Mouse (Mus musculus) embryonic facial prominence, embryonic 15.5 days (tissue): ENCODE measurements around the gene Sox5. TPM values are rescaled to one million over a fixed set of nuclear protein-coding genes. Genes with fewer than 3 reads are reported as not detected.

Experiments used
- ATAC-seq: fragments of 200-750 bp; cut with Nextera tagmentation; 2 replicates; pipeline ENCODE4 v1.8.0; 2017; ENCODE audit warnings: low read depth, moderate TSS enrichment; ENCODE audit not compliant: insufficient number of reproducible peaks, low FRiP score, low TSS enrichment
- H3K27ac ChIP-seq: fragments of 300-500 bp; sonication (generic); replicated peaks from 2 replicates; pipeline ENCODE4 v1.5.1; 2015; ENCODE audit warnings: mild to moderate bottlenecking, inconsistent platforms
- H3K27me3 ChIP-seq: fragments of 300-500 bp; sonication (generic); 2 replicates; pipeline ENCODE4 v1.6.1; 2015; ENCODE audit warnings: inconsistent platforms
- H3K36me3 ChIP-seq: fragments of 300-500 bp; sonication (generic); 2 replicates; pipeline ENCODE4 v1.6.1; 2015; ENCODE audit warnings: mild to moderate bottlenecking, inconsistent platforms
- H3K4me1 ChIP-seq: fragments of 300-500 bp; sonication (generic); 2 replicates; pipeline ENCODE4 v1.6.1; 2015; ENCODE audit warnings: inconsistent platforms
- H3K4me2 ChIP-seq: fragments of 300-500 bp; sonication (generic); replicated peaks from 2 replicates; pipeline ENCODE4 v1.6.1; 2015; ENCODE audit warnings: mild to moderate bottlenecking, inconsistent platforms
- H3K4me3 ChIP-seq: fragments of 300-500 bp; sonication (generic); replicated peaks from 2 replicates; pipeline ENCODE4 v1.5.1; 2015; ENCODE audit warnings: mild to moderate bottlenecking, inconsistent platforms
- H3K9ac ChIP-seq: fragments of 300-500 bp; sonication (generic); 2 replicates; pipeline ENCODE4 v1.6.1; 2015; ENCODE audit warnings: inconsistent platforms
- H3K9me3 ChIP-seq: fragments of 300-500 bp; sonication (generic); replicated peaks from 2 replicates; pipeline ENCODE4 v1.6.1; 2016; ENCODE audit warnings: inconsistent platforms
- WGBS: fragments of 180-500 bp; shearing (Covaris S2); methylation state at CpG from one replicate; pipeline ENCODE4 v1.1.7; 2015; 5-methylcytosine and 5-hydroxymethylcytosine counted together
- polyA plus RNA-seq: library from polyadenylated mRNA; unstranded; fragments of >200 nt; fragmentation: Nextera tagmentation; extraction: Ambion mirVana; gene quantifications from 2 replicates; pipeline ENCODE4 v1.2.1, GENCODE M21; 2015

Sox5 gene
- polyA plus RNA-seq, 1 experiment from 2014 or later = 20.5 TPM

- Histone ChIP-seq H3K9ac (no peak overlapping the region), H3K27me3 (no peaks in the 10 kb centered on the region), H3K9me3 (no peaks in the 10 kb centered on the region), H3K36me3 (no peaks in the 10 kb centered on the region), H3K4me2 (no peak overlapping the region), H3K4me3 (no peak overlapping the region), H3K4me1 (no peaks in the 10 kb centered on the region), H3K27ac (no peak overlapping the region)
- no peak for ATAC-seq
- 54% methylated on average over 12 of the region's 12 CpGs for WGBS
Observed at GRCm38 (mm10) chr6:144681045-144681789, 100.6 kb downstream of the Sox5 start.

GRCm38 (mm10) chr6:144677491-144678133 lies 104.2 kb downstream of the Sox5 start:
- H3K27me3 ChIP-seq = no peaks in the 10 kb centered on the region
- H3K27ac ChIP-seq = no peak overlapping the region
- H3K36me3 ChIP-seq = no peaks in the 10 kb centered on the region
- H3K9ac ChIP-seq = no peak overlapping the region
- H3K4me1 ChIP-seq = no peaks in the 10 kb centered on the region
- ATAC-seq = no peak
- 88% methylated on average over 9 of the region's 9 CpGs for WGBS
- H3K9me3 ChIP-seq = no peaks in the 10 kb centered on the region
- H3K4me2 ChIP-seq = no peak overlapping the region
- no peak overlapping the region for H3K4me3 ChIP-seq

- WGBS = 92% methylated on average over 6 of the region's 6 CpGs
- H3K9ac ChIP-seq = no peak overlapping the region
- H3K27me3 ChIP-seq = no peaks in the 10 kb centered on the region
- no peak for ATAC-seq
- no peak overlapping the region for H3K4me3 ChIP-seq
- no peaks in the 10 kb centered on the region for H3K36me3 ChIP-seq
- H3K4me2 ChIP-seq = no peak overlapping the region
- no peaks in the 10 kb centered on the region for H3K4me1 ChIP-seq
- no peaks in the 10 kb centered on the region for H3K9me3 ChIP-seq
- no peak overlapping the region for H3K27ac ChIP-seq
Observed at GRCm38 (mm10) chr6:144675111-144675510, 106.7 kb downstream of the Sox5 start.

GRCm38 (mm10) chr6:144673906-144674305 lies 107.9 kb downstream of the Sox5 start:
- no peak for ATAC-seq
- no peak overlapping the region for H3K4me3 ChIP-seq
- H3K27me3 ChIP-seq = no peaks in the 10 kb centered on the region
- H3K4me2 ChIP-seq = no peak overlapping the region
- H3K4me1 ChIP-seq = no peaks in the 10 kb centered on the region
- no peaks in the 10 kb centered on the region for H3K36me3 ChIP-seq
- H3K9ac ChIP-seq = no peak overlapping the region
- 56% methylated on average over 8 of the region's 8 CpGs for WGBS
- H3K27ac ChIP-seq = no peak overlapping the region
- no peaks in the 10 kb centered on the region for H3K9me3 ChIP-seq

DNA sequence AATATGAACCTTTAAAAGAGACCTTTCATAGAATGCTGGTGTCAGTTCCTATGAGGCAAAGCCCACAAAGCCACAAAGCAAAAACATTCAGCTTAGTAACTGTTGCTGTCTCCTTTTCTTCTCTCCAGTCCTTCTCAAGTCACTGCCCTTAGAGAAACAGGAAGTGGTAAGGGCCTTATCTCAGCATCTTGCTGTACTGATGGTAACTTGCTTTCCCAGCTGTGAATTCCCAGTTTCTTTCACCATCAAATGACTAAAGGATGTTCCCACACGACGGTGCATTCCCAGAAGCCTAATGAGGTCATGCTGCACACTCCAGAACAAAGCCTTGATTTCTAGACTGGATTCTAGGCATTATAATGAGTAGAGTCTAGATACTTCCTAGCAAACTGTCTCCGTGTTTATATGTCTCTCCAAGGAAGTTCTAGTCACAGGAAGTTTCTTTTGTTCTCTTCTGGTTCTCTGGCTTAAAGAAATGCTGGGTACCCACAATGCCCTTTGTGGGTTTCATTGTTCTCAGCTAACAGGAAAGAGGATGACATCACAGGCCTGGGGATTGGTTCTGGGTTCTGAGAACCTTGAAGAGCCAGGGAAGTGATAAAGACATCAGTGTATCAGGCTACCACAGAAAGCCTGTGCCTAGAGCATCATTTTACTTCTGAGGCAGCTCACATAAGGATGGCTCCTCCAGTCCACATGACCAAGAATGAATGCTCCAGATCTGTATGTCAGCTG lies 111.2 kb downstream of the Sox5 start:
- Histone ChIP-seq H3K4me3 (no peak overlapping the region), H3K4me2 (no peak overlapping the region), H3K27me3 (no peaks in the 10 kb centered on the region), H3K9me3 (no peaks in the 10 kb centered on the region), H3K9ac (no peak overlapping the region), H3K36me3 (no peaks in the 10 kb centered on the region), H3K27ac (no peak overlapping the region), H3K4me1 (no peaks in the 10 kb centered on the region)
- ATAC-seq = no peak
- WGBS = 46% methylated on average over 3 of the region's 3 CpGs

DNA sequence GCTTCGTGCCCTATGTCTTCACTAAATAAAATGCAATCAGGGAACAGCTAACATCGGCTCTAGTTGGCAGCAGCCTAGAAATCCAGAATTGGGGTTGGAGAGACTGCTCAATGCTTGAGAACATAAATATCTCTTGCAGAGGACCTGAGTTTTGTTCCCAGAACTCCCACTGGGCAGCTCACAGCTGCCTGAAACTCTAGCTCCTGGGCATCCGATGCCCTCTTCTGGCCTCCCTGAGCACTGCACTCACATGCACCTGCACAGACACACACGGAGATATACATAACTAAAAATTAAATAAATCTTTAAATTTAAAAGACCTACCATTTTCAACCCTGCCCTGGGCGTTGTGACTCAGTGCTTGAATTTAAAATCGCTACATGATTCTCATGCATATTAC lies 115.2 kb downstream of the Sox5 start:
- H3K4me1 ChIP-seq = no peaks in the 10 kb centered on the region
- no peak overlapping the region for H3K9ac ChIP-seq
- ATAC-seq = no peak
- no peaks in the 10 kb centered on the region for H3K9me3 ChIP-seq
- no peak overlapping the region for H3K4me2 ChIP-seq
- 91% methylated on average over 6 of the region's 6 CpGs for WGBS
- H3K27ac ChIP-seq = no peak overlapping the region
- H3K4me3 ChIP-seq = no peak overlapping the region
- H3K27me3 ChIP-seq = no peaks in the 10 kb centered on the region
- H3K36me3 ChIP-seq = no peaks in the 10 kb centered on the region

DNA sequence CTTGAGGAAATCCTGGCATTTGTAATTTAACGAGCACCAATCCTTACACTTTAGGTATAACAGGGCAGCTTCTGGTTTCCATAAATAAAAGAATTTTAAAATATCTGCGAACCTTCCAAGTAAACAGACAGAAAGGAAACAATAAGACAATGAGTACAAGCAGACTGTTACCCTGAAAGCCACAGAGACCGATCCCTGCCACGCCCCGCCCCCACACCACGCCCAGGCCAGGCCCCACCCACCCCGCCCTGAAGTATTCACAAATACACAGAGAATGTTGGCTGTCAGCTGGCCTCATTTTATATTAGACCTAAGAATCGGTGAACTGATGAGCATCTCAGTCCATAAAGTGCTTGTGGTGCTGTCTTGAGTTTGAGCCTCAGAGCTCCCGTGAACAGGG lies 117.0 kb downstream of the Sox5 start:
- ATAC-seq = no peak
- no peaks in the 10 kb centered on the region for H3K27me3 ChIP-seq
- no peak overlapping the region for H3K27ac ChIP-seq
- H3K4me1 ChIP-seq = no peaks in the 10 kb centered on the region
- no peaks in the 10 kb centered on the region for H3K36me3 ChIP-seq
- H3K9ac ChIP-seq = no peak overlapping the region
- H3K4me3 ChIP-seq = no peak overlapping the region
- 69% methylated on average over 9 of the region's 9 CpGs for WGBS
- no peak overlapping the region for H3K4me2 ChIP-seq
- no peaks in the 10 kb centered on the region for H3K9me3 ChIP-seq

DNA sequence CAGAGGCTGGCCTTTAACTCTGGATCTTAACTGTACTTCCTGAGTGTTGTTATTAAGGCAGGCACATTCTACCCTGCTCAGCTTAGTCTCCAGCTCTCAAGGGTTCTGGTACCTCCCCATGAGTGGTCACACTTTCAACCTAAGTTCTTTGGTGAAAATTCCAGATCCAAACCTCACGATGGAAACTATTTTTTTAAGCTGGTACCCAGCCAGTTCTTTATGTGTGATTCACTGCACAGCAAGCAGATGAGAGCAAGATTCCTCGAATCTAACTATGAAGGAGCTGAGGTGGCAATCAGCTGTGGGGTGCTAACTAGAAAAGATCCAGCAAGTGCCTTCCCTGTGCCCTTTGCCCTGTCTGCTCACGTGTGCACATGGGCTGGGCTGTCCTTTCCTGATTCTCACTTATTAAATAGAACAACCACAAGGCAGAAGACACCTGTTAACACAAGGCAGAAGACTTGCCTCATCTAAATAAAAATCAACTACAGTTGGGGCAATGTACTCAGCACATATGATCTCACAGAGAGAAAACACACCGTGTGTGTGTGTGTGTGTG lies 118.2 kb downstream of the Sox5 start:
- no peaks in the 10 kb centered on the region for H3K9me3 ChIP-seq
- H3K4me1 ChIP-seq = no peaks in the 10 kb centered on the region
- H3K9ac ChIP-seq = no peak overlapping the region
- no peak overlapping the region for H3K4me2 ChIP-seq
- 63% methylated on average over 4 of the region's 4 CpGs for WGBS
- no peaks in the 10 kb centered on the region for H3K36me3 ChIP-seq
- no peaks in the 10 kb centered on the region for H3K27me3 ChIP-seq
- no peak overlapping the region for H3K4me3 ChIP-seq
- ATAC-seq = no peak
- H3K27ac ChIP-seq = no peak overlapping the region

- Histone ChIP-seq H3K27me3 (no peaks in the 10 kb centered on the region), H3K4me2 (no peak overlapping the region), H3K4me1 (no peaks in the 10 kb centered on the region), H3K9ac (no peak overlapping the region), H3K27ac (no peak overlapping the region), H3K4me3 (no peak overlapping the region), H3K36me3 (no peaks in the 10 kb centered on the region), H3K9me3 (no peaks in the 10 kb centered on the region)
- 63% methylated on average over 10 of the region's 10 CpGs for WGBS
- ATAC-seq = peak; percentile 63; the same call in 1 of the 2 replicates
Observed at GRCm38 (mm10) chr6:144659115-144660108, 122.4 kb downstream of the Sox5 start.

DNA sequence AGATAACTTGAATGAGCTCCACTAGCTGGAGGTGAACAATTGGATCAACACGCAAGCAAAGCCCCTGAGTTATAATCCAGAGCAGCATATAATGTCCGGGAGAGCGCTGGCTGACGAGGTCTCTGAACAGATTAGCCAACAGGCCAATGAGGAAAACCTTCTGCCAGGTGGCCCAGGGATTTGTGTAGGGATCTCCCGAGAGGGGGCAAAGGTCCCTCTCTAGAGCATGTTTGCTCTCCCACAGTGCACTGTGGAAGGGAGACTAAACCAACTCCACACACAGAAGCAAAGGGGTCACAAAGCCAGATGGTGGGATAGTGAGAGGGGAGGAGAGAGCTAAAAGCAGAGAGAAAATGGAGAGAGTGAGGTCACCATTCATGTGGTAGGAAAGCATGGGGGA lies 128.9 kb downstream of the Sox5 start:
- Histone ChIP-seq H3K27ac (no peak overlapping the region), H3K27me3 (no peaks in the 10 kb centered on the region), H3K9me3 (no peaks in the 10 kb centered on the region), H3K9ac (no peak overlapping the region), H3K4me1 (no peaks in the 10 kb centered on the region), H3K4me2 (no peak overlapping the region), H3K36me3 (no peaks in the 10 kb centered on the region), H3K4me3 (no peak overlapping the region)
- WGBS = 75% methylated on average over 5 of the region's 5 CpGs
- no peak for ATAC-seq
